Mouse (Mus musculus) gastrocnemius, postnatal 10 days (tissue): Measurements from ENCODE around the gene Arl14ep. TPM values are rescaled to one million over a fixed set of nuclear protein-coding genes. Genes with fewer than 3 reads are reported as not detected.
"Not testable (repeated sequence)": the region's sequence is repeated elsewhere in the genome, so short reads cannot be mapped to it uniquely, and the experiment has no call there.

Experiments used
- DNase-seq: peaks from one replicate; pipeline ENCODE4 v3.0.0; 2021; ENCODE audit warnings: mixed read lengths
- long read RNA-seq, 2 experiments: library from polyadenylated mRNA; stranded (forward); transcript quantifications; one replicate each; pipeline ENCODE4 v2.0.0; 2021
- total RNA-seq, 2 experiments: library from RNA; stranded (reverse); gene quantifications; 2 replicates each; pipeline ENCODE4 v1.2.3; 2021

Gene Arl14ep
- total RNA-seq, result 10 to 100 TPM; 10.9 to 16.7 TPM
- long read RNA-seq, experiment 1, partial matches to known transcripts, result 2 of 5 reads
- long read RNA-seq, experiment 1, other reads (novel, unspliced or antisense), result 1 of 5 reads
- long read RNA-seq, experiment 2, partial matches to known transcripts, result 3 of 9 reads
- long read RNA-seq, experiment 2, other reads (novel, unspliced or antisense), result 2 of 9 reads

DNA sequence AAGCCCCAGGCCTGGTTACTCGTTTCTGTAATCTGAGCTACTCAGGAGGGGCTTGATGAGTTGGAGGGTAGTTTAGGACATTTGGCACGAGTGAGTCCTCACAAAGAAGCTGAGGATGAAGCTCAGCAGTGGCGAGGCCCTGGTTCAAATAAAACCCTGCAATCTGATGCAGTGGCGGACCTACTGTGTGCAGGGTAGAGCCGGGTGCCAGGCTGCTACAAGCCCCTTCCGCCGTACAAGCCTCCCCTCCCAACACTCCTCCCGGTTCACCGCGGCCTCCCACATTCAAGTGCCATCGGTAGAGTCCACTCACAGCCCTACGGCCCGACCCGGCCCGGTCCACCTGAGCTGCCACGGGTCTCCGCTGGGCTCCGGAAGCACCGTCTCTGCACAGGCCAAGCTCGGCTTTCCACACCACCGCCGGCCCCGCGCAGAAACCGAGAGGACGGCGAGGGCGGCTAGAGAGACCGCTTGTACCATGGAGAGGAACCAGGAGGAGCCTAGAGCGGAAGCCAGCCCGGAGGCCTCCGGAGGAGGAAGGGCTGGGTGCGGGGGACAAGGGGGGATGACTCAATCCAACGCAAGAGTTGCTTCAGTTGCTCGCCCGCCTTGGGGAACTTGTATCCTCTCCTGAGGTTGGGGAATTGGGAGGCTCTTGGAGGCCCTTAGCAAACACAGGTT lies at the start of gene Arl14ep:
Gene Arl14ep, minus strand, starts transcription at position 466 of the 681 bp plus-strand sequence.
- DNase-seq, result peak; percentile 79

DNA sequence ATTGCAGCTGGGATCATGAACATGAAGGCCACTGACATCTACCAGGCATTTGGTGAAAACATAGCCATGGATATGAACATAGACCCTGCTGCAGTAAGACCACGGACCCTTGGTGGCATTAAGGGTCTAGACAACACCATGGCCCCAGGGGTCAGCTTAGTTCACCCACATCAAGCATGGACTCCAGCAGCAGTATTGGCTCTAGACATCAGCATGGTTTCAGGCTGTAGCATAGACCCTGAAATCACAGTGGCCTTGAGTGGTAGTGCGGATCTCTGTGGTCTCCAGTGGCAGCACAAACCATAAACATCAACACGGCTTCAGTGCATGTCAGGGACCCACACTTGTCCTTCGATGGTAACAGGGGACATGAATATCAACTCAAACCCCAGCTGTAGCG lies 48.5 kb upstream of the Arl14ep start:
- DNase-seq, result no peak

DNA sequence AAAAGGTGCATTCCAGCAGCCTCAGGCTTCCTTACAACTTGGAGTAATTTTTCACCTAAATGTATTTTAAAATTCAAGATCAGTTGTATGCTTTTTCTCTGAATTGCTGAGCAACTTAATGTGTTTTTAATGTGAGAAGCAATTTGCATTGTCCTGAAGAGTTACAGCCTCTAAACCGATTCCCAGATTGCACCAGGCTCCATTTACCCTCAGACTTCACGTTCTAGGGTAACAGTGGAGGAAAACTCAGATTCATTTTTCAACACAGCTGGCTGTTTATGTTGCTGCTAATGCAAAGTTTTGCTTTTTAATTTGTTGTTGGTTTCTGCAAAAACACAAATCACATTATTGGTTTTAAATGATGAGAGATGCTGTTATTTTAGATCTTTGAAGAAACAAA lies 45.1 kb upstream of the Arl14ep start:
- DNase-seq, result no peak

DNA sequence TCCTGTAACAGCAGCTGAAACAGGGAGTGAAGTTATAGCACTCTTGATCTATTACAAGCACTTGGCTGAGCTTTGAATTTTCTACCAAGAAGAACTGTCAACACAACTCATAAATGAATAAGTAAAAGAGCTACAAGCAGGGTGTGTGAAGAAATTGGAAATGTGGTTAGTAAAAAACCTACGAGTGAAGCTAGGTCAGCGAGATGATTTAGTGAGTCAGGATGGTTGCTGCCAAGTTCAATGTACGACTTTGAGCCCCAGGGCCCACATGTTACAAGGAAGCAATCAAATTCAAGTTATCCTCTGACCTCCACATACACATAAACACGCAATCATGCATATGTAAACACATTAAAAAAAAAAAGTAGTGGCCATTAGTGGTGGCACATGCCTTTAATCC lies 38.9 kb upstream of the Arl14ep start:
- no peak for DNase-seq

DNA sequence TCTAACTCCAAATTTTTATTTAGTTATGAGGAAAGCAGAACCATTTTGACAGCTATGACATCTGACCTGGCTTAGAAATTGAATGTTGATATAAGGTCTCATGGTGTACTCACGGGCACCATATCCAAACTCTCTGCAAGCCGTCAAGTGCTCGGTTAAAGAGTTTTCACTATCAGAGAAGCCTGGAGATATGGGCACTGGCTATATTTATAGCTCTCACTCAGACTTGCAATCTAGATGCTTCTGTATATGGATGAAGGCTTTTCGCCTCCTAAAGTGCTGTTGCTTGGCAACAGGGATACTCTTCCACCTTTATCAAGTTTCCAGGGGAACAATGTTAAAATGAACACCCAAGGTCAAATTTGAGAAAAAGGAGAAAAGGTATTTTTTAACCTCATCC lies 38.1 kb upstream of the Arl14ep start:
- DNase-seq, result no peak

DNA sequence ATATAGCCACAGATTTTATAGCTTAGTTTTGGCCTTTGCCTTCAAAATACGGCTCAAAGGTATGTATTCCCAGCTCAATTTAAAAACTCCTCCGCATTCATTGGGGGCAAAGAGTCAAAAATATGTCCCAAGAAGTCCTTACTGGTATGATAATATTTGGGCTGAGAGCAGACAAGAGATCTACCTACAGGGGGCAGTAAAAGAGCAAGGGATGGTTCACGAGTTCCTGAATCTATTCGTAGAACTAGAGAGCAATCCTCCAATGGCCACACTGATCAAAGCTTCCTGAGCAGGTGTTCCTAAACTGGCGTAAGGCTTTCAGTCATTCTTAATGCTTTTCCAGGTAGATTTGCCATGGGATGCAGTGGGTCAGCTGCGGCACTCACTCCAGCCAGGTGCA lies 35.9 kb upstream of the Arl14ep start:
- no peak for DNase-seq

DNA sequence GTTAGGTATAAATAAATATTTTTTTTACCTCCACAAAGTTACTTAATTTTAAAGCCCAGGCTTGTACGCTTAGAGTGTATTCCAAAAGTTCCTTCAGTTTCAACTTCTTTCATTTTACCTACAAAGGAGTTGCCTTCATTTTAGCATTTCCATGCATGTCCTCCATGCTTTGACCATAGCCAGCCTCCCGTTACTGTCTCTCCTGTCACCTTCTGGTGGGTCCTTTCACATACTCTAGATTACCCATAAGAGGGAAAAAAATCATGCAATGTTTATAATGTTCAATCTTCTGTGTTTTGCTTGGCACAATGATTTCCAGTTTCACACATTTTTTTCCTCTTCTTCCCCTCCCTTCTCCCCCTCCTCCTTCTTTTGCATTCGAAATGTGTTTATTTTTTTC lies 32.2 kb upstream of the Arl14ep start:
- DNase-seq, result no peak

DNA sequence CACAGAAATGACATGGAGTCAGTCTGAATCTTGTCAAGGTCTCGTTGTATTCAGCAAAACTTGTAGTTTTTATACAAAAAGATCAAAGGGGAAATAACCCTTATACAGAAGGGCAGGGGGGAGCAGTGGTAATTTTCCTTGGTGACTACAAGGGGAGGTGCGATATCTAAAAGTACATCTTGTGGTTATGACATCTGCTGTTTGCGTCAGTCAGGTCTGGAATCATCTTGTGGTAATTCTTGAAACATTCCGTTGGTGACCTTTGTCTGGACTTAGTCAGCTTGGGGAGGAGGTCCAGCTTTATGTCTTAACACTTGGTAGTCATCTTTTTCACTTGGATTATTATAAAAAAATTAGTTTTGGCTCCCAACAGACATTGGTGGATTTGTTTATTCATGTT lies 31.7 kb upstream of the Arl14ep start:
- not testable (repeated sequence) for DNase-seq

DNA sequence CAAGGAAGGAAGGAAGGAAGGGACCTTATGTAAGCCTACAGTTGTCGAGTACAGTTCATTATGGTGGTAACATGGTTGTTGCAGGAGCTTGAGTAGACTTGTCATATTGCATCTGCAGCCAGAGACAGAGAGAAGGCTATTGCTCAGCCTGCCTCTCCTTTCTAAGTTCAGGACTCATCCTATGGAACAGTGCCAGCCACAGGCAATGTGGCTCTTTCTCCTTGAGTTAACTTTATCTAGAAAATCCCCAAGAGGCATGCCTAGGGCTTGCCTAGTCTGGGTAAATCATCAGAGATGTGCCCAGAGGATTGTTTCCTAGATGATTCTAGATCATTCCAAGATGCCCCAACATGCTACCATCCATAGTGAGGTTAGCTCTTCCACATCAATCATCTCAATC lies 17.0 kb upstream of the Arl14ep start:
- no peak for DNase-seq

DNA sequence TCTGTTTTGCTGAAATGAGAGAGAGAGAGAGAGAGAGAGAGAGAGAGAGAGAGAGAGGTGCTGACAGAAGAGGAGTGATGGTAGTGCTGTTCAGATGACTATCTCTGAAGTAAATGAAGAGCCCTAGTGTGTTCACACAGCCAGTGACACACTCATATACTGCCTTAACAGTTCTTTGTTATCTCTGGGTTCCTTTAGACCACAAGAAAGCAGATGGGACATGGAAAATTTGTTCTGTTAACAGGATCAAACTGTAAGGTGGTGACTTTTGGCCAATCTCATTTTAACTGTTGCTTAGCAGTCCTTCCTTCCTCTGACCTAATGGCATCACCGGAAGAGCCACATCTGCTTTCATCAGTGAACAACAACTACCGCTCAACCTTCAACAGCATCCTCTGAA lies 10.7 kb upstream of the Arl14ep start:
- DNase-seq, result no peak

DNA sequence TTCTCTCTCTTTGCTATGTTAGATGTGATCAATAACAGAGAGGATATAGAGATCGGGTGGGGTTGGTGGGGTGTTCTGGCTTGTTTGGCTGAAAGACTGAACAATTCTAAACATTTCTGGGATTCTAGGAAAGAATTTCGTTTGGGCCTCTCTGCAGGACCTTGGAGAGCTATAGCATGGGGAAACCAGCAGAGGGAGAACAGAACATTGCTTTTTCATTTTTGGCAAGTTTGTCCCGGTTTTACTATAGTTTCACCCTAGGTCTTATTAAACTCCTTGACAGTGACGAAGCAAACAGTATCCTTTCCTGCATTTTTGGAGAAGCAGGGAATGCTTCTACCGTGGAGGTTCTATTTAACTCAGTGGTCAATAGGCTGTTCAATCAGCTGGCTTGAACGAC lies 8.3 kb upstream of the Arl14ep start:
- no peak for DNase-seq

DNA sequence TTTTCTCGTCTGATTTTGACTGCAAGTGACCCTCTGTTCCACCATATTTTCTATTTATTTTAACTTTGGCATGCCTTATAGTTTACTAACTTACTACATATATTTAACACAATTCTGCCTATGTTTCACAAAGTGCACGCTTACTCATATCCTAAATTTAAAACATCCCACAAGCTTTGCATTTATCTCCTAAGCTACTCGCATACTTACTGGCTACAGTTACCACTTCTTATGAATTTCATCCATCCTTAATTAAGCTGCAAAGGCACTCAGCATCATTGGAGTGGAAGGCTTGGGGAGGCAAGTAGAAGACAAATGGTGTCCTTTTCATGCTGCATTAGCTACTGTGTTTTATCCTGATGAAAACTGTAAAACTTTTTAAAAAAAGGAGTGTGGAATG lies 2.2 kb upstream of the Arl14ep start:
- DNase-seq, result no peak

DNA sequence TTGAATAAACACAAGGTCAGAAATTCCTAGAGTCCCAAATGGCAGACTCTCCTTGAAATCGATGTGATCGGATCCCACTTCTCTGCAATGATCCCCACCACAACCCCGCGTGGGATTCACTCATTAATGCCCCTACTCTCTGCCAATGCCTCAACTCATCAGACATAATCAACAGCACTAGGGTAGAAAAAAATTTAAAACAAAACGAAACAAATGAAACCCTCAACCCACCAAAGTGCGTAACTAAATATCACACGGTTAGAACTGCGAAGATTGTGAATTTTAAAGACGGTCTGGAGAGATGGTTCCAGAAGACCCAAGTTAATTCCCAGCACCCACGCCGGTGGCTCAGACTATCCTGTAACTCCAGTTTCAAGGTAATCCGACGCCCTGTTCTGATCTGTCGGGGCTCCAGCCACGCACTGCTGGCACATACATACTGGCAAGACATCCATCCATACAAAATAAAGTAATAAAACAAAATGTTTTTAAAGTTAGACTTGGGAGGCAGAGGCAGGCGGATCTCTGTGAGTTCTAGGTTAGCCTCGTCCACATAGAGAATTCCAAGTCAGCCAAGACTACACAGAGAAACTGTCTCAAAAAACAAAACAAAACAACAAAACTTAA lies 779 bp downstream of the Arl14ep start:
- no peak for DNase-seq

DNA sequence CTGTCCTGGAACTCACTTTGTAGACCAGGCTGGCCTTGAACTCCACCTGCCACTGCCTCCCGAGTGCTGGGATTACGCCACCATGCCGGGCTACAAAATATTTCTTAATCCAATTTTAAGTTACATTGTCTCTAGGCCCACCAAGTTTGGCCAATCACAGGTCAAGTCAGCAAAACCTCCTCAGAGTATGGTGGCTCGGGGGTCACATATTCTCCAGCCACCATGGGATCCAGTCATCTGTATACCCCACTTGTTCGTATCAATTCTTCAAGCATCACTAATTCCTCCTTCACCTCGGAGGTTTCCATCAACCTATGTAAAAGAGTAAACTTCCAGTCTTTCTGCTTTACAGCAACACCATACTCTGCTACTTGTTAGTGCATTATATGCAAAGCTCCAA lies 1.4 kb downstream of the Arl14ep start:
- no peak for DNase-seq

DNA sequence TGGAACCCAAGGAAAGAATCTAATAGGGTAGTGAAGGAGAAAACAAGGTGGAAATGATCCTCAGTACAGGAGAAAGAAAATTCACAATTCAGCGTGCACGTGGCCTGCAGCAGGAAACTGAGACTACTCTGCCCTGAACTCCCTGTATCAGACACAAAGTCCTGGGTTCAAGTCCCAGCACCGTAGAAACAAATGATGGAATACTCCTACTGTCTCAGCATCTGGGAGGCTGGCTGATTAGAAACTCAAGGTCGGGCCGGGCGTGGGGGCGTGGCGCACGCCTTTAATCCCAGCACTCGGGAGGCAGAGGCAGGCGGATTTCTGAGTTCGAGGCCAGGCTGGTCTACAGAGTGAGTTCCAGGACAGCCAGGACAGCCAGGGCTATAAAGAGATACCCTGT lies 3.3 kb downstream of the Arl14ep start:
- DNase-seq, result no peak

DNA sequence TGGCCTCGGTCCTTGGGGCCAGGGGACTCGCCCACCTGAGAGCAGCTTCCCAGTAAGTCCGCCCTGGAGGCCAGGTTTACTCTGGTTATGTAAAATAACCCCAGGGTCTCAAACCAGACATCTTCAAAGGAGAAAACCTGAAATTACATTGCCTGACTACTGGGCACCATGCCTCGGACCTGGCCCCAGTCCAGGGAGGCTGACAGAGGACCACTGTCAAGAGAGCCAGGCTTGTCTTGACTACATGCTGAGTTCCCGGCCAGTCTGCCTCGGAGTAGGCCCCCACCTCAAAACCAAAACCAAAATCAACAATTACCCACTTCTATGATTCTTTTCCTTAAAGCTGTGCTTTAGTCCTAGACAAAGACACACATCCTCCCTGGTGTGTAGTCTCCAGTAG lies 5.9 kb downstream of the Arl14ep start:
- no peak for DNase-seq

DNA sequence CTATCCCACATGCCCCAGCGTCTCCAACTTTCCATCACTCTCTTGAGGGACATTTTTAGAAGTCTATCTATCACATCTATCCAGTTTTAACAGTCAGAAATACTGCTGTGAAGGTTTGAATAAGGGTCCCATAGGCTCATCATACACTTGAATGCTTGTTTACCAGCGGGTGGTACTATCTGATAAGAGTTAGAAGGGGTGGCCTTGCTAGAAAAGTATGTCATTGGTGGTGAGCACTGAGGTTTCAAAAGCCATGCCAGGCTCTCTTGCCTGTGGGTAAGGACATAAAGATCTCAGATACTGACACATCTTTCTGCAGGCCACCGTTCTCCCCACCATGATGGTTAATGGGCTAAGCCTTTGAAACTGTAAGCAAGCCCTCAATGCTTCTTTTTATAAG lies 10.7 kb downstream of the Arl14ep start:
- no peak for DNase-seq

DNA sequence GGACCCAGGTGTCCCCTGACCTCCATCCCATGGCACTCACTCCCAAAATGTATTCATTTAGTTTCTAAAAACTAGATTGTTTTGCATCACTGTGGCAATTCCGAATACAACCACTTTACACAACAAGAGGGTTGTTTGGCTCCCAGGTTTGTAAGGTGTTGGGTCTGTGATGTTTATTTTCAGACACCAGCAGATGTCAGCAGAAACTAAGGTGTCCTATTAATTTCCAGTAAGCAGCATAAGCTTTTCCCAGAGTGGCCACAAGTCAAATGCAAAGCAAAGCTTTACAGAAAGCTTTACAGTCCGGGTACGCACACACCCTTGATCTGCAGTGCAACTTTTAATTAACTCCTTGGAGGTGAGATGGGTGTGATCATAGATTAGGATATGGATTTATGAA lies 12.6 kb downstream of the Arl14ep start:
- no peak for DNase-seq

DNA sequence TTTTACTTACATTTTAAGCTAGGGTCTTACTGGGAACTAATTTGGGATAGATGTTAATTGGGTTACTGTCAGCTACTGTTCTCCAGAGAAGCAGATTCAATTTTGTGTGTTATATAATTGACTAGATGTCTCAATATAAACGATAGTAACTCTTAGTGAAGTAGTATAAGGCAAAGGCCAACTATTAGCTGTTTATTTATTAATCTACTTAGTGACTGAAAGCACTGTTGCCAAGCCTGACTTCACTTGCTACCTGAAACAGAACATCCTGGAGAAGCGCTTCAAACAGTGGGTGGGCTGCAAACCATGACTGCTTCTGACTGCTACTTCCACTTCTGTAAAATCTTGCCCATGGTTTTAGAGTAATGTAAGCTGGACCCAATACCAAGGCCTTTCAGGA lies 13.2 kb downstream of the Arl14ep start:
- DNase-seq, result no peak

DNA sequence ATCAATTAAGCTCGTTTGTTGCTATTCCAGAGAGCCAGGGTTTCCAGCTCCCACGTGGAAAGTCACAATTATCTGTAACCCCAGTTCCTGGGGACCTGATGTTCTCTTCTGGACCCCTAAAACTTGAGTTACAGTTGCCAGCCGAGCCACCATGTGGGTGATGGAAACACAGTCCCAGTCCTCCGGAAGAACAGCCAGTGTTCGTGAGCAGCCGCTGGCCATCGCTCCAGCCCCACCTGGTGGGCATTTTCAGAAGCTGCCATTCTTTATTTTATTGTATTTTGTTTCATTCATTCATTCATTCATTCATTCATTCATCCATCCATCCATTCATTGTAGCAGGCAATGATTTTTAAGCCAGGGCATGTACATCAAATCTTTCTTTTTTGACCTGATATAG lies 14.0 kb downstream of the Arl14ep start:
- DNase-seq, result peak; percentile 20

DNA sequence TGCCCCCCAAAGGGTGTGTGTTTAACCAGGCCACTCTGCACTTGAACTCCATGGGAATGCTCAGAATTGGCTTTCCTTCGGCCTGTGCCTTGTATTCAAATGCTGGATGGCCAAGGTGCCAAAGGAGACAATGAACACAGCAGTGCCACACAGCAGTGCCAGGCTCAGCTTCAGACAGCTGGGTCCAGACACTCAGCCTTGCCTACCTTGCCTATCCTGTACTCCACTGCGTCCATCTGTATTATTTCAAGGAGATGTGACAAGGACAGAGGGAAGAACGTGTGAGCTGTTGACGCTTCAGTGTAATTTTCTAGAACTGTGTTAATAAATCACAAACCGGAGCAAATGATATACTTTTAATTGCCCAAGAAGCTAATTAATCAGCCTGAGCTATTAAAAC lies 14.8 kb downstream of the Arl14ep start:
- DNase-seq, result no peak

DNA sequence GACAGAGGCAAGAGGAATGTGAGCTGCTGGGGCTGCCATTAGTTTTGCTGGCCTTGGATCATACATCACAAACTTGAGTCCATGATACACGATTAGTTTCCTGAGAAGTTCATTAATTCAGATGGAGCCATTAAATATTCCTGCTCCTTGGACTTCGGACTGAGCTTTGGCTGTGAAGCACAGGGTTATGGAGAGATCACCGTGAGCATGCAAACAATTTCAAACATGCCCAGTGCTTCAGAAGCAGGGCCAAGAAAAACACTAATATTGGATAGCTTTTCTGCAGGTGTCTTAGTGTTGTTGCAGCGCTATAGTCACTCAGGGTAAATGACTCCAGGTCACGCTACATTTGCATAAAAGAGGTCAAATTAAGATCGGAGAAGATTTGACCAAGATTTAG lies 15.3 kb downstream of the Arl14ep start:
- no peak for DNase-seq

DNA sequence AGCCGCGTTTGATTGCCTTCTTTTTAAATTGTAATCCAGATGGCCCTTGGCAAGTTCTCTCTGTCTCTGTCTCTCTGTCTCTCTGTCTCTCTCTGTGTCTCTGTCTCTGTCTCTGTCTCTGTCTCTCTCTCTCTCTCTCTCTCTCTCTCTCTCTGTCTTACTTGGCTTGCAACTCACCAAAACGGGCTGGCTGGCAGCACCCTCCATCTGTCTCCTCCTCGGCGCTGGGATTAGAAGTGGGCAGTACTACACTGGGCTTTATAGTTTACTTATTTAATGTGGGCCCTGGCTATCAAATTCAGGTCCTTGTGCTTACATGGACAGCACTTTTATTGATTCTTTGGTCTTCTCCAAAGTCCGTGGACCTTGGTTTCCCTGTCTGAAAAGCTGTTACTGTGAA lies 18.1 kb downstream of the Arl14ep start:
- DNase-seq, result no peak

DNA sequence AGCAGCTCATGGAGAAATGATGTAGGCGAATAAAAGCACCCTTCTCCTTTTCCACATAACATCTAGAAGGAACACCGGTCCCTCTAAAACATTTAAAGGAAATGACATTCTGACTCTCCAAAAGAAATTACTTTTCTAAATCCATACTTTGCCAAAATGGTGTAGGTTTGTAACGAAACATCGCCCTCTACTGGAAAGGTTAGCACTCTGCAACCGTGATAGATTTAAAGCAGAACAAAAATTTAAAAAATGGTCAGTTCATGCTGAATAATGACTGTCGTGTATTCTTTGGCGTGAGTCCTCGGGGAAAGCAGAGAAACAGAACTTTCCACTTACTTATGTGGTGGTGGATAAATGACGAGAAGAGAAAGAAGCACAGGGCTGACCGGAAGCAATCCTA lies 18.6 kb downstream of the Arl14ep start:
- no peak for DNase-seq
